Mouse (Mus musculus): ENCODE data around the gene Kdm8. TPM values are rescaled to one million over a fixed set of nuclear protein-coding genes. Genes with fewer than 3 reads are reported as not detected.
A peak's percentile ranks its signal among the peaks of the same experiment; 100 is the strongest.

Gene Kdm8
- polyA plus RNA-seq, 1 experiment, result 2.5 TPM

- TF ChIP-seq CTCF (IDR thresholded peaks at IDR 0.05; ENCODE audit: control insufficient read depth, insufficient read depth, low read length), result peak; percentile 87
- no peak for TF ChIP-seq POLR2A (IDR thresholded peaks at IDR 0.05; ENCODE audit: borderline replicate concordance, control insufficient read depth, low read depth, low read length)
- 4% methylated on average over 13 of the region's 13 CpGs for WGBS
- H3K27ac ChIP-seq (ENCODE audit: control insufficient read depth, insufficient read depth, low read depth, low read length, poor library complexity), result peak overlapping the region; percentile 75
- peaks cover 5% of the 10 kb centered on the region for H3K4me1 ChIP-seq (ENCODE audit: control insufficient read depth, insufficient read depth, low read length)
- H3K4me3 ChIP-seq (replicated peaks; ENCODE audit: control insufficient read depth, low read depth, low read length), result peak overlapping the region; percentile 19
These were observed 27.7 kb downstream of the Kdm8 start for GRCm38 (mm10) chr7:125471991-125472741.

GRCm38 (mm10) chr7:125474535-125474934 lies 30.1 kb downstream of the Kdm8 start:
- peaks cover 5% of the 10 kb centered on the region for H3K4me1 ChIP-seq (ENCODE audit: control insufficient read depth, insufficient read depth, low read length)
- no peak for TF ChIP-seq CTCF (IDR thresholded peaks at IDR 0.05; ENCODE audit: control insufficient read depth, insufficient read depth, low read length)
- TF ChIP-seq POLR2A (IDR thresholded peaks at IDR 0.05; ENCODE audit: borderline replicate concordance, control insufficient read depth, low read depth, low read length), result no peak
- WGBS, result 84% methylated on average over 4 of the region's 4 CpGs
- no peak overlapping the region for H3K27ac ChIP-seq (ENCODE audit: control insufficient read depth, insufficient read depth, low read depth, low read length, poor library complexity)
- H3K4me3 ChIP-seq (replicated peaks; ENCODE audit: control insufficient read depth, low read depth, low read length), result no peak overlapping the region

- H3K27ac ChIP-seq (ENCODE audit: control insufficient read depth, insufficient read depth, low read depth, low read length, poor library complexity), result no peak overlapping the region
- no peak for TF ChIP-seq CTCF (IDR thresholded peaks at IDR 0.05; ENCODE audit: control insufficient read depth, insufficient read depth, low read length)
- WGBS, result 77% methylated on average over 11 of the region's 11 CpGs
- peaks cover 5% of the 10 kb centered on the region for H3K4me1 ChIP-seq (ENCODE audit: control insufficient read depth, insufficient read depth, low read length)
- H3K4me3 ChIP-seq (replicated peaks; ENCODE audit: control insufficient read depth, low read depth, low read length), result no peak overlapping the region
These were observed 31.2 kb downstream of the Kdm8 start for GRCm38 (mm10) chr7:125475601-125476251.

GRCm38 (mm10) chr7:125478391-125478984 lies 34.0 kb downstream of the Kdm8 start:
- H3K4me1 ChIP-seq (ENCODE audit: control insufficient read depth, insufficient read depth, low read length), result peaks cover 4% of the 10 kb centered on the region
- no peak for TF ChIP-seq POLR2A (IDR thresholded peaks at IDR 0.05; ENCODE audit: borderline replicate concordance, control insufficient read depth, low read depth, low read length)
- TF ChIP-seq CTCF (IDR thresholded peaks at IDR 0.05; ENCODE audit: control insufficient read depth, insufficient read depth, low read length), result no peak
- no peak overlapping the region for H3K27ac ChIP-seq (ENCODE audit: control insufficient read depth, insufficient read depth, low read depth, low read length, poor library complexity)
- 73% methylated on average over 7 of the region's 7 CpGs for WGBS
- no peak overlapping the region for H3K4me3 ChIP-seq (replicated peaks; ENCODE audit: control insufficient read depth, low read depth, low read length)

DNA sequence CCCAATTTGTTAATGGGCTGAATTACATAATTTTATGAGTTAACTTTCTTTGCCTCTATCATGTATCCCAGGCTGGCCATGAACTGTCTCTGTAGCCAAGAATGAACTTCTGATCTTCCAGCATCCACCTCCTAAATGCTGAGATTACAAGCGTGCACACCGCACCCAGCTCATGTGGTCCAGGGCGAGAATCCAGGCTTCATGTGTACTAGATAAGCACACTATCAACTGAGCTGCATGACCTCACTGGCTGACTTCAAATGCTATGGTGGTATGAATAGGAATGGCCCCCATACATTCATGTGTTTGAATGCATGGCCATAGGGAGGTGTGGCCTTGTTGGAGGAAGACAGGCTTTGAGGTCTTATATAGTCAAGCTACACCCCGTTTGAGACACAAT lies 36.0 kb downstream of the Kdm8 start:
- peaks cover 4% of the 10 kb centered on the region for H3K4me1 ChIP-seq (ENCODE audit: control insufficient read depth, insufficient read depth, low read length)
- no peak for TF ChIP-seq POLR2A (IDR thresholded peaks at IDR 0.05; ENCODE audit: borderline replicate concordance, control insufficient read depth, low read depth, low read length)
- 70% methylated on average over 4 of the region's 4 CpGs for WGBS
- H3K4me3 ChIP-seq (replicated peaks; ENCODE audit: control insufficient read depth, low read depth, low read length), result no peak overlapping the region
- no peak overlapping the region for H3K27ac ChIP-seq (ENCODE audit: control insufficient read depth, insufficient read depth, low read depth, low read length, poor library complexity)

DNA sequence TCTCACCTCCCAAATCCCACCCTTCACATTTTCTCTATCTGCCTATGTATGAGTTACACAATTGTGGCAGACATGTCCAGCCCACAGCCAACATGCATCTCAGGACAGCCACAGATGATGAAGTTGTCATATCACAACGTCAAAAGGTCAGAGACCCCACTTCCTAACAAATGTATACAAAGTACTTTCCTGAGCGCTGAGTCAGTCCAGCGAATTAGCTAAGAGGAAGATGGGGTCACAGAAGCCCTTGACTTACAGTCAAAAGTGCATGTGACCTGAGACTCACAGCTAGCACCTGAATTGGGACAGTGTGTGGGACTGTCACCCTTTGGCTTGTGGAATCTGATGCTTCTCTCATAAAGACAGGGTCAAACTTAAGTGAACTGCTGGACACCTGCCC lies 37.9 kb downstream of the Kdm8 start:
- H3K4me3 ChIP-seq (replicated peaks; ENCODE audit: control insufficient read depth, low read depth, low read length), result no peak overlapping the region
- no peak for TF ChIP-seq CTCF (IDR thresholded peaks at IDR 0.05; ENCODE audit: control insufficient read depth, insufficient read depth, low read length)
- TF ChIP-seq POLR2A (IDR thresholded peaks at IDR 0.05; ENCODE audit: borderline replicate concordance, control insufficient read depth, low read depth, low read length), result no peak
- no peak overlapping the region; the same call in 1 of the 2 replicates for H3K27ac ChIP-seq (ENCODE audit: control insufficient read depth, insufficient read depth, low read depth, low read length, poor library complexity)
- WGBS, result 45% methylated on average over 3 of the region's 3 CpGs
- peaks cover 4% of the 10 kb centered on the region for H3K4me1 ChIP-seq (ENCODE audit: control insufficient read depth, insufficient read depth, low read length)

DNA sequence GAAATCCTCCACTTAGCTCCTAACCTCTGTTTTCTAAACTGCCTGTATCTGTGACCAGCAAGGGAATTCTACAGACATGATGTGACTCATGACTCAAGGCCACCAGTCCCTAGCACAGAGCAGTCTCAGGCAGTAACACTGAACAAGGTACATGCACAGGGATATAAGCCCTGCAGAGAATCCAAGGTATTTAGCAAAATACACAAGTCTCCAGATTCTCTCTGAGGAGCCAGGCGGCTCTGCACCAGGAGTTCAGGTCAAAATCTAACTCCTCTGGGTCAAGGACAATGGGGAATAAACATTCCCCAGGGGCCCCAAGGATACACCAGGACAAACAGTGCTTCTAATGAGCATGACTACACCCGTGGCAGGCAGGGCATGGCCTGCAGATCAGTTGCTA lies 38.4 kb downstream of the Kdm8 start:
- 88% methylated on average over 2 of the region's 2 CpGs for WGBS
- H3K4me1 ChIP-seq (ENCODE audit: control insufficient read depth, insufficient read depth, low read length), result peaks cover 4% of the 10 kb centered on the region
- no peak overlapping the region; the same call in 1 of the 2 replicates for H3K27ac ChIP-seq (ENCODE audit: control insufficient read depth, insufficient read depth, low read depth, low read length, poor library complexity)
- no peak overlapping the region for H3K4me3 ChIP-seq (replicated peaks; ENCODE audit: control insufficient read depth, low read depth, low read length)
- TF ChIP-seq CTCF (IDR thresholded peaks at IDR 0.05; ENCODE audit: control insufficient read depth, insufficient read depth, low read length), result no peak
- TF ChIP-seq POLR2A (IDR thresholded peaks at IDR 0.05; ENCODE audit: borderline replicate concordance, control insufficient read depth, low read depth, low read length), result no peak

- TF ChIP-seq POLR2A (IDR thresholded peaks at IDR 0.05; ENCODE audit: borderline replicate concordance, control insufficient read depth, low read depth, low read length) (no peak), CTCF (IDR thresholded peaks at IDR 0.05; ENCODE audit: control insufficient read depth, insufficient read depth, low read length) (no peak)
- WGBS, result 89% methylated on average over 7 of the region's 7 CpGs
- Histone ChIP-seq H3K4me3 (replicated peaks; ENCODE audit: control insufficient read depth, low read depth, low read length) (no peak overlapping the region), H3K4me1 (ENCODE audit: control insufficient read depth, insufficient read depth, low read length) (peaks cover 7% of the 10 kb centered on the region), H3K27ac (ENCODE audit: control insufficient read depth, insufficient read depth, low read depth, low read length, poor library complexity) (no peak overlapping the region)
These were observed 40.3 kb downstream of the Kdm8 start for GRCm38 (mm10) chr7:125484791-125485190.

Measured in bone marrow, adult 2 months (tissue).